Mouse (Mus musculus): ENCODE measurements around the gene Mup14. TPM values are rescaled to one million over a fixed set of nuclear protein-coding genes. Genes with fewer than 3 reads are reported as not detected.
"Not testable (repeated sequence)": the region's sequence is repeated elsewhere in the genome, so short reads cannot be mapped to it uniquely, and the experiment has no call there.

The Mup14 gene
- total RNA-seq (2014; fragmentation: Nextera tagmentation) (not detected in 2 replicates), total RNA-seq (2017) (not detected in 2 replicates)

- ATAC-seq (replicated peaks; ENCODE audit: low FRiP score, low TSS enrichment, poor library complexity, severe bottlenecking), result not testable (repeated sequence)
Observed at GRCm38 (mm10) chr4:61303900-61304299, at the start of gene Mup14. Gene Mup14, minus strand, starts transcription at chr4:61304000.

- not testable (repeated sequence) for ATAC-seq (replicated peaks; ENCODE audit: low FRiP score, low TSS enrichment, poor library complexity, severe bottlenecking)
Observed at GRCm38 (mm10) chr4:61338108-61338507, 34.3 kb upstream of the Mup14 start.

Other genes with a start within 250 kb of the Mup14 start
- not detected in 2 replicates for gene Mup13, start 75.7 kb downstream of the Mup14 start, total RNA-seq (2014; fragmentation: Nextera tagmentation)
- not detected in 2 replicates for gene Mup13, start 75.7 kb downstream of the Mup14 start, total RNA-seq (2017)
- not detected in 2 replicates for gene Mup15, start 135.7 kb upstream of the Mup14 start, total RNA-seq (2014; fragmentation: Nextera tagmentation)
- gene Mup15, start 135.7 kb upstream of the Mup14 start, total RNA-seq (2017), result not detected in 2 replicates
- not detected in 2 replicates for gene Mup16, start 215.5 kb upstream of the Mup14 start, total RNA-seq (2014; fragmentation: Nextera tagmentation)
- gene Mup16, start 215.5 kb upstream of the Mup14 start, total RNA-seq (2017), result not detected in 2 replicates